In the genomic region with DNA sequence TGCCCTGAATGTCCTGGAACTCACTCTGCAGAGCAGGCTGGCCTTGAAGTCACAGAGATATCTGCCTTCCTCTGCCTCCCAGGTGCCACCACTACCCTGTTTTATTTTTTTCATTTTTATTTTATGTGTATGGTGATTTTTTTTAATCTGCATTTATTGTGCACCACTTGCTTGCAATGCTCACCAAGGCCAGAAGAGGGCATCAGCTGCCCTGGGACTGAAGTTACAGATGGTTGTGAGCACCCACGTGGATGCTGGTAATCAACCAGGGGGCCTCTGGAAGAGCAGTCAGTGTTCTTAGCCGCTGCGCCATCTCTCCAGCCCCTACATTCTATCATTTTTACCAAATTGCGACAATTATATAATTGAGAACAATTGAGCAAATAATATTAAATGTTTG, we compare ENCODE assay signal across 16 mouse cellular contexts. TPM values are rescaled to one million over a fixed set of nuclear protein-coding genes. Genes with fewer than 3 reads are reported as not detected.
DNase-seq lines count a peak whose midpoint lies in the region; ATAC-seq and TF ChIP-seq lines count a peak whose summit lies in the region.
"Had no signal": no experiment of that assay in that cellular context is flagged by ENCODE, and none has a peak within 500 bp of the region (broad histone marks: within the 10 kb centered on the region; RNA-seq: fewer than 3 reads in every experiment).

No protein-coding gene starts in this region.

- peak; percentile 47 for TF ChIP-seq CTCF in intestine, postnatal 0 days (IDR thresholded peaks at IDR 0.05; ENCODE audit: low read depth)
- TF ChIP-seq CTCF in midbrain, postnatal 0 days (IDR thresholded peaks at IDR 0.05) = peak; percentile 40
- TF ChIP-seq CTCF in G1E (IDR thresholded peaks at IDR 0.05; ENCODE audit: low read depth, low read length) = 0 out of 2 replicates have a peak, but pooled peaks have one; percentile 9

- no peaks in the 10 kb centered on the region for H3K9me3 ChIP-seq in intestine, postnatal 0 days (ENCODE audit: control insufficient read depth)
- no peaks in the 10 kb centered on the region for H3K9me3 ChIP-seq in intestine, embryonic 16.5 days (ENCODE audit: control insufficient read depth, low read length)
- H3K9me3 ChIP-seq in midbrain, postnatal 0 days (ENCODE audit: low read length) = no peaks in the 10 kb centered on the region
- no peaks in the 10 kb centered on the region for H3K9me3 ChIP-seq in midbrain, embryonic 14.5 days (ENCODE audit: control insufficient read depth, low read length)
- H3K9me3 ChIP-seq in G1E (replicated peaks) = no peaks in the 10 kb centered on the region
- H3K9me3 ChIP-seq: embryonic facial prominence, embryonic 10.5 days; hindbrain, embryonic 15.5 days; neural tube, embryonic 12.5 days had no signal

- no peak overlapping the region for H3K4me2 ChIP-seq in intestine, postnatal 0 days (replicated peaks; ENCODE audit: low read depth)
- H3K4me2 ChIP-seq in intestine, embryonic 16.5 days (ENCODE audit: low read depth, low read length) = no peak overlapping the region
- no peak overlapping the region for H3K4me2 ChIP-seq in midbrain, postnatal 0 days (ENCODE audit: low read depth, low read length, poor library complexity, severe bottlenecking)
- H3K4me2 ChIP-seq in midbrain, embryonic 14.5 days (ENCODE audit: low read length) = no peak overlapping the region
- H3K4me2 ChIP-seq: hindbrain, embryonic 15.5 days; midbrain, embryonic 11.5 days; neural tube, embryonic 12.5 days had no signal

- 87% methylated on average over 4 of the region's 4 CpGs for WGBS in intestine, postnatal 0 days
- WGBS in intestine, embryonic 16.5 days = 85% methylated on average over 4 of the region's 4 CpGs
- 85% methylated on average over 4 of the region's 4 CpGs for WGBS in midbrain, postnatal 0 days
- 84% methylated on average over 4 of the region's 4 CpGs for WGBS in midbrain, embryonic 14.5 days

- H3K27ac ChIP-seq in intestine, postnatal 0 days (ENCODE audit: low read depth, low read length) = no peak overlapping the region
- H3K27ac ChIP-seq in intestine, embryonic 16.5 days (ENCODE audit: low read length) = no peak overlapping the region
- H3K27ac ChIP-seq in midbrain, postnatal 0 days (ENCODE audit: low read depth, low read length) = no peak overlapping the region
- no peak overlapping the region for H3K27ac ChIP-seq in midbrain, embryonic 14.5 days (replicated peaks; ENCODE audit: low read depth, low read length)
- H3K27ac ChIP-seq: embryonic facial prominence, embryonic 10.5 days; hindbrain, embryonic 15.5 days; neural tube, embryonic 12.5 days had no signal

- DNase-seq in midbrain, postnatal 0 days (ENCODE audit: low spot score) = no peak
- no peak for DNase-seq in midbrain, embryonic 14.5 days
- no peak for DNase-seq in G1E (ENCODE audit: low spot score)
- DNase-seq in splenic B cell, adult 2 months (ENCODE audit: low read depth, low spot score) = peak; percentile 43
- DNase-seq in kidney, postnatal 4 days = no peak
- DNase-seq in adrenal gland, postnatal 25 days = no peak
- DNase-seq: adrenal gland, postnatal 10 days; cerebellum, adult 9-10 months; kidney, postnatal 10 days; retina, postnatal 1 day had no signal

- H3K27me3 ChIP-seq in intestine, postnatal 0 days (replicated peaks; ENCODE audit: control insufficient read depth, insufficient read depth, low read length) = no peaks in the 10 kb centered on the region
- no peaks in the 10 kb centered on the region for H3K27me3 ChIP-seq in intestine, embryonic 16.5 days (replicated peaks; ENCODE audit: control insufficient read depth, insufficient read depth, low read length)
- H3K27me3 ChIP-seq in midbrain, postnatal 0 days (ENCODE audit: insufficient read depth, low read length) = no peaks in the 10 kb centered on the region
- H3K27me3 ChIP-seq in midbrain, embryonic 14.5 days (ENCODE audit: control insufficient read depth, insufficient read depth, low read length) = no peaks in the 10 kb centered on the region
- no peaks in the 10 kb centered on the region for H3K27me3 ChIP-seq in G1E (ENCODE audit: insufficient read depth, low read length)
- H3K27me3 ChIP-seq in splenic B cell, adult 2 months (ENCODE audit: control insufficient read depth, insufficient read depth, low read length, poor library complexity, severe bottlenecking) = no peaks in the 10 kb centered on the region
- H3K27me3 ChIP-seq: hindbrain, embryonic 15.5 days; neural tube, embryonic 12.5 days had no signal

- no peak overlapping the region for H3K4me3 ChIP-seq in intestine, postnatal 0 days (ENCODE audit: low read depth, low read length)
- H3K4me3 ChIP-seq in intestine, embryonic 16.5 days (ENCODE audit: low read length) = no peak overlapping the region
- H3K4me3 ChIP-seq in midbrain, postnatal 0 days (ENCODE audit: low read depth, low read length) = no peak overlapping the region
- no peak overlapping the region for H3K4me3 ChIP-seq in midbrain, embryonic 14.5 days (replicated peaks; ENCODE audit: low read depth, low read length)
- H3K4me3 ChIP-seq in G1E (ENCODE audit: low read depth, low read length) = no peak overlapping the region
- H3K4me3 ChIP-seq: embryonic facial prominence, embryonic 10.5 days; hindbrain, embryonic 15.5 days; neural tube, embryonic 12.5 days had no signal

- ATAC-seq in intestine, postnatal 0 days = no peak
- ATAC-seq in intestine, embryonic 16.5 days = no peak
- ATAC-seq in midbrain, postnatal 0 days (ENCODE audit: low FRiP score) = no peak
- no peak for ATAC-seq in midbrain, embryonic 14.5 days (ENCODE audit: low FRiP score, low TSS enrichment)
- no peak for ATAC-seq in G1E (ENCODE audit: extremely low read depth, insufficient number of reproducible peaks, low FRiP score, poor library complexity, severe bottlenecking)

- H3K36me3 ChIP-seq in intestine, postnatal 0 days (ENCODE audit: control insufficient read depth, insufficient read depth) = peaks cover 10% of the 10 kb centered on the region; the same call in 1 of the 2 replicates
- H3K36me3 ChIP-seq in intestine, embryonic 16.5 days (ENCODE audit: control insufficient read depth, insufficient read depth, low read length) = no peaks in the 10 kb centered on the region
- H3K36me3 ChIP-seq in midbrain, postnatal 0 days (ENCODE audit: insufficient read depth, low read length) = no peaks in the 10 kb centered on the region
- no peaks in the 10 kb centered on the region for H3K36me3 ChIP-seq in midbrain, embryonic 14.5 days (ENCODE audit: control insufficient read depth, insufficient read depth, low read length)
- H3K36me3 ChIP-seq in G1E (replicated peaks) = peaks cover 34% of the 10 kb centered on the region
- H3K36me3 ChIP-seq in splenic B cell, adult 2 months (ENCODE audit: control insufficient read depth, insufficient read depth, low read length, poor library complexity, severe bottlenecking) = peaks cover 4% of the 10 kb centered on the region; the same call in 1 of the 2 replicates
- H3K36me3 ChIP-seq: embryonic facial prominence, embryonic 10.5 days; hindbrain, embryonic 15.5 days; neural tube, embryonic 12.5 days had no signal

- H3K9ac ChIP-seq in intestine, postnatal 0 days (ENCODE audit: low read depth, low read length) = no peak overlapping the region
- H3K9ac ChIP-seq in intestine, embryonic 16.5 days (ENCODE audit: low read depth, low read length) = no peak overlapping the region
- no peak overlapping the region for H3K9ac ChIP-seq in midbrain, postnatal 0 days (replicated peaks; ENCODE audit: low read length, poor library complexity, severe bottlenecking)
- H3K9ac ChIP-seq in midbrain, embryonic 14.5 days (replicated peaks; ENCODE audit: low read length) = no peak overlapping the region
- H3K9ac ChIP-seq: hindbrain, embryonic 15.5 days; neural tube, embryonic 12.5 days had no signal

- no peaks in the 10 kb centered on the region for H3K4me1 ChIP-seq in intestine, postnatal 0 days (replicated peaks; ENCODE audit: control insufficient read depth, insufficient read depth, low read length)
- no peaks in the 10 kb centered on the region for H3K4me1 ChIP-seq in intestine, embryonic 16.5 days (ENCODE audit: control insufficient read depth, insufficient read depth, low read length)
- H3K4me1 ChIP-seq in midbrain, postnatal 0 days (ENCODE audit: insufficient read depth, low read length) = no peaks in the 10 kb centered on the region
- no peaks in the 10 kb centered on the region for H3K4me1 ChIP-seq in midbrain, embryonic 14.5 days (ENCODE audit: control insufficient read depth, insufficient read depth, low read length)
- H3K4me1 ChIP-seq in G1E (ENCODE audit: insufficient read depth, low read depth, low read length) = peaks cover 6% of the 10 kb centered on the region; the same call in 1 of the 2 replicates
- H3K4me1 ChIP-seq: hindbrain, embryonic 15.5 days; neural tube, embryonic 12.5 days had no signal

RNA-seq across cellular contexts. Expression of a gene that starts 46.2 kb away (rescaled TPM):
- polyA plus RNA-seq in intestine, postnatal 0 days (2015; fragmentation: Nextera tagmentation; extraction: Ambion mirVana) = 1.7 and 2.1 TPM in 2 replicates
- 1.3 and 1.5 TPM in 2 replicates for polyA plus RNA-seq in intestine, embryonic 16.5 days (2015; fragmentation: Nextera tagmentation; extraction: Ambion mirVana)
- total RNA-seq in midbrain, postnatal 0 days (2014; rRNA removed) = 3.6 and 3.7 TPM in 2 replicates
- polyA plus RNA-seq in midbrain, postnatal 0 days (2015; fragmentation: Nextera tagmentation; extraction: Ambion mirVana) = 0.95 and 0.98 TPM in 2 replicates
- 0.28 and 0.30 TPM in 2 replicates for polyA plus RNA-seq in midbrain, embryonic 14.5 days (2014; fragmentation: Nextera tagmentation; extraction: Ambion mirVana)
- 8.4 and 8.8 TPM in 2 replicates for total RNA-seq in G1E (2014; fragmentation: Nextera tagmentation)
- total RNA-seq in G1E (2017) = 6.9 and 7.0 TPM in 2 replicates
- polyA plus RNA-seq in G1E (2012) = 12.9 and 13.7 TPM in 2 replicates
- 16.3 and 19.8 TPM in 2 replicates for total RNA-seq in adrenal gland, postnatal 25 days (2021)

RNA-seq across cellular contexts. Expression of a gene that starts 47.7 kb away (rescaled TPM):
- polyA plus RNA-seq in intestine, postnatal 0 days (2015; fragmentation: Nextera tagmentation; extraction: Ambion mirVana) = 442 and 470 TPM in 2 replicates
- polyA plus RNA-seq in intestine, embryonic 16.5 days (2015; fragmentation: Nextera tagmentation; extraction: Ambion mirVana) = 218 and 226 TPM in 2 replicates
- total RNA-seq in midbrain, postnatal 0 days (2014; rRNA removed) = 115 TPM in 2 replicates
- 230 and 239 TPM in 2 replicates for polyA plus RNA-seq in midbrain, postnatal 0 days (2015; fragmentation: Nextera tagmentation; extraction: Ambion mirVana)
- 188 and 211 TPM in 2 replicates for polyA plus RNA-seq in midbrain, embryonic 14.5 days (2014; fragmentation: Nextera tagmentation; extraction: Ambion mirVana)
- 103 and 125 TPM in 2 replicates for total RNA-seq in G1E (2014; fragmentation: Nextera tagmentation)
- 58.7 and 59.2 TPM in 2 replicates for total RNA-seq in G1E (2017)
- 2.9 and 4.0 TPM in 2 replicates for polyA plus RNA-seq in G1E (2012)
- 93.6 and 96.4 TPM in 2 replicates for total RNA-seq in adrenal gland, postnatal 25 days (2021)

RNA-seq across cellular contexts. Expression of a gene that starts 47.8 kb away (rescaled TPM):
- 47.1 and 49.1 TPM in 2 replicates for polyA plus RNA-seq in intestine, postnatal 0 days (2015; fragmentation: Nextera tagmentation; extraction: Ambion mirVana)
- polyA plus RNA-seq in intestine, embryonic 16.5 days (2015; fragmentation: Nextera tagmentation; extraction: Ambion mirVana) = 21.2 and 27.6 TPM in 2 replicates
- 15.9 and 16.7 TPM in 2 replicates for total RNA-seq in midbrain, postnatal 0 days (2014; rRNA removed)
- 10.5 and 12.5 TPM in 2 replicates for polyA plus RNA-seq in midbrain, postnatal 0 days (2015; fragmentation: Nextera tagmentation; extraction: Ambion mirVana)
- 15.0 and 16.9 TPM in 2 replicates for polyA plus RNA-seq in midbrain, embryonic 14.5 days (2014; fragmentation: Nextera tagmentation; extraction: Ambion mirVana)
- total RNA-seq in G1E (2014; fragmentation: Nextera tagmentation) (35.7 and 40.9 TPM in 2 replicates), G1E (2017) (7.7 and 8.2 TPM in 2 replicates)
- 22.4 and 24.7 TPM in 2 replicates for polyA plus RNA-seq in G1E (2012)
- total RNA-seq in adrenal gland, postnatal 25 days (2021) = 33.8 and 41.2 TPM in 2 replicates

Comparison
In these comparisons a context has a peak if more than half of its experiments do, and no peak if none do; other contexts are left out.
1. RNA of a gene that starts 47.7 kb away (polyA plus RNA-seq): 442 to 470 TPM in intestine, postnatal 0 days, 230 to 239 TPM in midbrain, postnatal 0 days, 218 to 226 TPM in intestine, embryonic 16.5 days and 188 to 211 TPM in midbrain, embryonic 14.5 days; 2.9 to 4.0 TPM in G1E; every median in the first group is over 10 times any median in the second.
2. Peak in every context shown above with its lines, with median percentiles within 50 percentile points of each other: CTCF ChIP-seq.